Mouse (Mus musculus): ENCODE data around the gene Uqcc3. TPM values are rescaled to one million over a fixed set of nuclear protein-coding genes. Genes with fewer than 3 reads are reported as not detected.
"Not testable (repeated sequence)": the region's sequence is repeated elsewhere in the genome, so short reads cannot be mapped to it uniquely, and the experiment has no call there.

Gene Uqcc3
- total RNA-seq (2021) (10 to 100 TPM; 48.7 to 76.9 TPM), polyA plus RNA-seq (2012; rRNA removed) (16.0 and 18.1 TPM in 2 replicates)
- long read RNA-seq, transcript Uqcc3-201 (2 exons, 821 nt) = major isoform, 64 of 66 reads
- long read RNA-seq, partial matches to known transcripts = 0 of 66 reads
- long read RNA-seq, other reads (novel, unspliced or antisense) = 2 of 66 reads

GRCm38 (mm10) chr19:8880311-8881033 lies at the start of gene Uqcc3:
Gene Uqcc3 (minus strand): TSS chr19:8880923.
- DNase-seq = peak; percentile 94

GRCm38 (mm10) chr19:8930117-8930516 lies 49.4 kb upstream of the Uqcc3 start:
- DNase-seq = no peak

- DNase-seq = peak; percentile 98
Observed at GRCm38 (mm10) chr19:8929224-8930088, 48.7 kb upstream of the Uqcc3 start, which contains the start of the genes Rom1 and Eml3. Gene Rom1 (minus strand): TSS chr19:8929356. Gene Eml3 (plus strand): TSS chr19:8929552.

GRCm38 (mm10) chr19:8928689-8929223 lies 48.0 kb upstream of the Uqcc3 start:
- DNase-seq = no peak

- DNase-seq = no peak
Observed at GRCm38 (mm10) chr19:8927891-8928525, 47.3 kb upstream of the Uqcc3 start.

- no peak for DNase-seq
Observed at GRCm38 (mm10) chr19:8926766-8927165, 46.0 kb upstream of the Uqcc3 start.

GRCm38 (mm10) chr19:8921741-8922140 lies 41.0 kb upstream of the Uqcc3 start:
- no peak for DNase-seq

- peak; percentile 45 for DNase-seq
Observed at GRCm38 (mm10) chr19:8920836-8921291, 40.1 kb upstream of the Uqcc3 start.

- peak; percentile 98 for DNase-seq
Observed at GRCm38 (mm10) chr19:8920073-8920736, 39.5 kb upstream of the Uqcc3 start, which contains the start of gene B3gat3. Gene B3gat3 (plus strand): TSS chr19:8920374.

GRCm38 (mm10) chr19:8919684-8920072 lies 39.0 kb upstream of the Uqcc3 start:
- DNase-seq = no peak

- no peak for DNase-seq
Observed at GRCm38 (mm10) chr19:8919000-8919399, 38.3 kb upstream of the Uqcc3 start.

GRCm38 (mm10) chr19:8914212-8914611 lies 33.5 kb upstream of the Uqcc3 start:
- DNase-seq = no peak

GRCm38 (mm10) chr19:8911810-8912209 lies 31.1 kb upstream of the Uqcc3 start:
- DNase-seq = no peak

- no peak for DNase-seq
Observed at GRCm38 (mm10) chr19:8908531-8908930, 27.8 kb upstream of the Uqcc3 start.

GRCm38 (mm10) chr19:8903412-8903811 lies 22.7 kb upstream of the Uqcc3 start:
- no peak for DNase-seq

GRCm38 (mm10) chr19:8899079-8899478 lies 18.4 kb upstream of the Uqcc3 start:
- no peak for DNase-seq

- DNase-seq = no peak
Observed at GRCm38 (mm10) chr19:8898576-8898975, 17.9 kb upstream of the Uqcc3 start.

- peak; percentile 97 for DNase-seq
Observed at GRCm38 (mm10) chr19:8897865-8898495, 17.3 kb upstream of the Uqcc3 start, which contains the start of gene Ganab. Gene Ganab (plus strand): TSS chr19:8898071.

- DNase-seq = peak; percentile 62
Observed at GRCm38 (mm10) chr19:8897211-8897864, 16.6 kb upstream of the Uqcc3 start.

- DNase-seq = not testable (repeated sequence)
Observed at GRCm38 (mm10) chr19:8896231-8896630, 15.5 kb upstream of the Uqcc3 start.
